11 mouse cellular contexts compared by ENCODE assay signal in the genomic region with DNA sequence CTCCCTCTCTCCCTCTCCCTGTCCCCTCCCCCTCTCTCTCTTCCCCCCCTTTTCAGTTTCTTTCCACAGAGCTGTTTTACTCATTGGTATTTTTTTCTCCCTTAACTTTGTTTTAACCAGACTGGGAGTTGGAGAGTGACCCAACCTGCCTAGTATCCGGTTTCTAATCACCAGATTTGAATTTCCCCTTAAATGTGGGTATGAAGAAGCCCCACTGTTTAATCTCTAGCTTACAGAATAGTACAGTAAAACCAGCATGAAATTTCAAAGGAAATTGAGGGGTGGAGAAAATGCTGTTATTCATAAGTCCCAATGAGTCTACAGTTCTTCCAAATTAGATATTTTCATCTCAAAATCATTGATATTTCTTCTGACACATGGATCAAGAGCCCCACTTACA.
A peak's percentile ranks its signal among the peaks of the same experiment; 100 is the strongest.
DNase-seq lines count a peak whose midpoint lies in the region; ATAC-seq lines count a peak whose summit lies in the region.
"Had no signal": no experiment of that assay in that cellular context is flagged by ENCODE, and none has a peak within 500 bp of the region (broad histone marks: within the 10 kb centered on the region; RNA-seq: fewer than 3 reads in every experiment).

No protein-coding gene starts in this region.

- WGBS in heart, embryonic 15.5 days, result 45% methylated on average over 1 of the region's 1 CpGs
- WGBS in midbrain, embryonic 12.5 days, result 79% methylated on average over 1 of the region's 1 CpGs
- WGBS in midbrain, embryonic 16.5 days, result 54% methylated on average over 1 of the region's 1 CpGs
- WGBS in limb, embryonic 11.5 days, result 65% methylated on average over 1 of the region's 1 CpGs

- H3K9ac ChIP-seq in heart, embryonic 15.5 days, result no peak overlapping the region
- H3K9ac ChIP-seq in midbrain, embryonic 12.5 days (replicated peaks), result 0 out of 2 replicates have a peak overlapping the region, but pooled peaks have one; percentile 11
- H3K9ac ChIP-seq in midbrain, embryonic 16.5 days (ENCODE audit: low read depth, low read length), result no peak overlapping the region
- no peak overlapping the region for H3K9ac ChIP-seq in limb, embryonic 11.5 days (ENCODE audit: low read length)

- no peak for DNase-seq in heart, adult 11 months
- no peak for DNase-seq in limb, embryonic 11.5 days (ENCODE audit: low spot score)
- DNase-seq in gastrocnemius, postnatal 4 days (ENCODE audit: low spot score in 2 of 2), result no peak
- DNase-seq in thymus, postnatal 14 days, result no peak
- DNase-seq: kidney, adult 2 months; left cerebral cortex, postnatal 4 days had no signal

- H3K27me3 ChIP-seq in heart, embryonic 15.5 days, result no peaks in the 10 kb centered on the region
- H3K27me3 ChIP-seq in midbrain, embryonic 12.5 days, result no peaks in the 10 kb centered on the region
- no peaks in the 10 kb centered on the region for H3K27me3 ChIP-seq in midbrain, embryonic 16.5 days (ENCODE audit: control insufficient read depth, insufficient read depth, low read depth, low read length)
- no peaks in the 10 kb centered on the region for H3K27me3 ChIP-seq in limb, embryonic 11.5 days (ENCODE audit: control insufficient read depth, insufficient read depth, low read length)

- peak overlapping the region; percentile 71 for H3K4me2 ChIP-seq in heart, embryonic 15.5 days
- peak overlapping the region; percentile 59 for H3K4me2 ChIP-seq in midbrain, embryonic 12.5 days (replicated peaks)
- no peak overlapping the region for H3K4me2 ChIP-seq in midbrain, embryonic 16.5 days (ENCODE audit: low read length)
- peak overlapping the region; percentile 55 for H3K4me2 ChIP-seq in limb, embryonic 11.5 days (ENCODE audit: low read depth, severe bottlenecking)

- no peaks in the 10 kb centered on the region for H3K9me3 ChIP-seq in heart, embryonic 15.5 days (replicated peaks)
- no peaks in the 10 kb centered on the region for H3K9me3 ChIP-seq in midbrain, embryonic 12.5 days
- no peaks in the 10 kb centered on the region for H3K9me3 ChIP-seq in midbrain, embryonic 16.5 days (replicated peaks; ENCODE audit: control insufficient read depth, low read length, poor library complexity, severe bottlenecking)
- no peaks in the 10 kb centered on the region for H3K9me3 ChIP-seq in limb, embryonic 11.5 days (ENCODE audit: control insufficient read depth, low read length)

- H3K4me3 ChIP-seq in heart, embryonic 15.5 days, result peak overlapping the region; percentile 61
- H3K4me3 ChIP-seq in midbrain, embryonic 12.5 days, result no peak overlapping the region
- no peak overlapping the region for H3K4me3 ChIP-seq in midbrain, embryonic 16.5 days (ENCODE audit: low read depth, low read length)
- peak overlapping the region; percentile 39; the same call in 1 of the 2 replicates for H3K4me3 ChIP-seq in limb, embryonic 11.5 days (ENCODE audit: low read depth, low read length)

- H3K27ac ChIP-seq in heart, embryonic 15.5 days, result no peak overlapping the region
- H3K27ac ChIP-seq in midbrain, embryonic 12.5 days (replicated peaks), result no peak overlapping the region
- no peak overlapping the region for H3K27ac ChIP-seq in midbrain, embryonic 16.5 days (ENCODE audit: low read length)
- no peak overlapping the region for H3K27ac ChIP-seq in limb, embryonic 11.5 days (replicated peaks; ENCODE audit: low read depth, low read length)

- peaks cover 62% of the 10 kb centered on the region for H3K4me1 ChIP-seq in heart, embryonic 15.5 days (replicated peaks)
- peaks cover 48% of the 10 kb centered on the region for H3K4me1 ChIP-seq in midbrain, embryonic 12.5 days
- peaks cover 25% of the 10 kb centered on the region for H3K4me1 ChIP-seq in midbrain, embryonic 16.5 days (ENCODE audit: control insufficient read depth, insufficient read depth, low read length)
- H3K4me1 ChIP-seq in limb, embryonic 11.5 days (ENCODE audit: control insufficient read depth, insufficient read depth, low read length), result peaks cover 26% of the 10 kb centered on the region

- H3K36me3 ChIP-seq in heart, embryonic 15.5 days, result peaks cover 15% of the 10 kb centered on the region
- H3K36me3 ChIP-seq in midbrain, embryonic 12.5 days, result peaks cover 29% of the 10 kb centered on the region
- peaks cover 13% of the 10 kb centered on the region for H3K36me3 ChIP-seq in midbrain, embryonic 16.5 days (ENCODE audit: control insufficient read depth, insufficient read depth, low read length)
- peaks cover 5% of the 10 kb centered on the region; the same call in 1 of the 2 replicates for H3K36me3 ChIP-seq in limb, embryonic 11.5 days (ENCODE audit: control insufficient read depth, insufficient read depth, low read length)

- no peak for ATAC-seq in heart, embryonic 15.5 days (replicated peaks; ENCODE audit: insufficient number of reproducible peaks, insufficient read depth, low FRiP score, low read depth)
- ATAC-seq in midbrain, embryonic 12.5 days (ENCODE audit: low FRiP score, low read depth), result no peak
- ATAC-seq in midbrain, embryonic 16.5 days, result no peak
- ATAC-seq in limb, embryonic 11.5 days (ENCODE audit: insufficient number of reproducible peaks, low FRiP score, low TSS enrichment, low read depth), result no peak
- no peak for ATAC-seq in frontal cortex, adult (ENCODE audit: low TSS enrichment)
- ATAC-seq: activated CD4-positive, CD25-positive, alpha-beta regulatory T cell, adult 4 months had no signal

Comparison
In these comparisons a context has a peak if more than half of its experiments do, and no peak if none do; other contexts are left out.
1. H3K4me3 ChIP-seq: peak in heart, embryonic 15.5 days (single experiment) and limb, embryonic 11.5 days (single experiment); none in midbrain, embryonic 12.5 days (single experiment) and midbrain, embryonic 16.5 days (single experiment).